Mouse (Mus musculus) limb, embryonic 14.5 days (tissue): ENCODE measurements at regions not wholly inside any gene's neighbourhood (a gene's known extent, or its start where the extent isn't known, plus 50 kb on each side); places are given as distances from the start of the nearest gene placed in this dataset.
A peak's percentile ranks its signal among the peaks of the same experiment; 100 is the strongest.

Experiments
- ATAC-seq: fragments of 200-750 bp; cut with Nextera tagmentation; 2 replicates; pipeline ENCODE4 v1.8.0; 2017; ENCODE audit warnings: low read depth, moderate number of reproducible peaks, moderate TSS enrichment; ENCODE audit not compliant: low FRiP score
- DNase-seq: peaks from one replicate; pipeline ENCODE4 v3.0.0-alpha.2; 2015; ENCODE audit warnings: low spot score
- H3K27ac ChIP-seq: fragments of 300-500 bp; sonication (generic); replicated peaks from 2 replicates; pipeline ENCODE4 v1.5.1; 2014; ENCODE audit warnings: low read depth, mild to moderate bottlenecking, low read length, moderate library complexity, mixed read lengths
- H3K27me3 ChIP-seq: fragments of 300-500 bp; sonication (generic); 2 replicates; pipeline ENCODE4 v1.6.1; 2014; ENCODE audit warnings: low read length, mixed read lengths; ENCODE audit not compliant: control insufficient read depth, insufficient read depth
- H3K36me3 ChIP-seq: fragments of 300-500 bp; sonication (generic); 2 replicates; pipeline ENCODE4 v1.6.1; 2014; ENCODE audit warnings: mild to moderate bottlenecking, low read length, moderate library complexity, mixed read lengths; ENCODE audit not compliant: control insufficient read depth, insufficient read depth
- H3K4me1 ChIP-seq: fragments of 300-500 bp; sonication (generic); 2 replicates; pipeline ENCODE4 v1.6.1; 2014; ENCODE audit warnings: antibody characterized with exemption, low read length, mixed read lengths; ENCODE audit not compliant: control insufficient read depth, insufficient read depth
- H3K4me2 ChIP-seq: fragments of 300-500 bp; sonication (generic); replicated peaks from 2 replicates; pipeline ENCODE4 v1.6.1; 2014; ENCODE audit warnings: low read depth, mild to moderate bottlenecking, low read length, moderate library complexity; ENCODE audit not compliant: severe bottlenecking
- H3K4me3 ChIP-seq: fragments of 300-500 bp; sonication (generic); replicated peaks from 2 replicates; pipeline ENCODE4 v1.5.1; 2014; ENCODE audit warnings: low read length
- H3K9ac ChIP-seq: fragments of 300-500 bp; sonication (generic); 2 replicates; pipeline ENCODE4 v1.6.1; 2014; ENCODE audit warnings: mild to moderate bottlenecking, low read depth, low read length, moderate library complexity; ENCODE audit not compliant: severe bottlenecking
- H3K9me3 ChIP-seq: fragments of 300-500 bp; sonication (generic); 2 replicates; pipeline ENCODE4 v1.6.1; 2016; ENCODE audit warnings: low read length; ENCODE audit not compliant: control insufficient read depth
- POLR2A ChIP-seq: fragments of 200-500 bp; IDR thresholded peaks from 2 replicates; pipeline ENCODE4 v1.8.0; 2012; ENCODE audit warnings: inconsistent platforms, mild to moderate bottlenecking, moderate library complexity, borderline replicate concordance; ENCODE audit not compliant: insufficient read depth, insufficient read length; ENCODE audit errors: extremely low read depth
- WGBS: fragments of 180-500 bp; shearing (Covaris S2); extraction: QIAGEN DNeasy Blood & Tissue Kit; methylation state at CpG from one replicate; pipeline ENCODE4 v1.1.7; 2014; 5-methylcytosine and 5-hydroxymethylcytosine counted together

DNA sequence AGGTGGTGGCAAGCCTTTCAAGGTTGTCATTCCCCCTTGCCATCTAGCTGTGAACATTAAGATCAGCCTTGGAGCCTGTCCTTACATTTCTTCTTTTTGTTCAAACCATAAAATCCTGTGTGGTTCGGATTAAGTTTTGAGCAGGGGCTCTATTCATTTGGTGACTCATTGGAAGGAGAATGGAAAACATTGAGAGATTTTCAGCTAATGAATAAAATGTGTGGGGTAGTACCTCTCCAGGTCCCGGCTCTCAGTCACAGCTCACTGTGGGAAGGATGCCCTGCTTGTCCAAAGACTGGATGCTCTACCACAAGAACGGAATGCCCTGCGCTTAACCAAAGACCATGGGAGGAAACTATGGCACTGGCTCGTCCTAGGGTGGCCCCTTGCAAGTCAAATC lies 56.3 kb upstream of the Cd44 start:
- no peak for ATAC-seq
- H3K4me3 ChIP-seq, result no peak overlapping the region

DNA sequence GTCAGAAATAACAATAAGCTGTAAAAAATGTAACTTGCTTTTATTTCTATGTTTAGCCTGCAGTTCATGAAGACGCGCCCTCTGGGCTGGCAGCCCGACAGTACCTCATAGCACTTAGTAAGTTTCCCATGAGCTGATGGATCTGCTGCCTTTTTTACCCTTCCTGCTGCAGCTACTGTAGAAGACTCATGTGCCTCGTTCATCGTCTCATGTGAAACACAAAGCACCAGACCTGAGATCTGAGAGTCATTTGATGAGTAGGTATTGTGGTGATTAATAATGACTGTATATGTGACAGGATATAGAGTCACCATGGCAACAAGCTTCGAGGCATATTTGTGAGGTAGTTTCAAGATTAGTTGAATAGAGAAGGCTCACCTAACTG lies 55.4 kb upstream of the Cd44 start:
- no peak overlapping the region for H3K4me3 ChIP-seq
- H3K9me3 ChIP-seq, result no peaks in the 10 kb centered on the region
- DNase-seq (no peak), ATAC-seq (peak; percentile 43; the same call in 1 of the 2 replicates)
- H3K27me3 ChIP-seq, result no peaks in the 10 kb centered on the region
- no peaks in the 10 kb centered on the region for H3K36me3 ChIP-seq
- H3K9ac ChIP-seq, result no peak overlapping the region
- no peak overlapping the region for H3K4me2 ChIP-seq
- no peak for TF ChIP-seq POLR2A
- H3K4me1 ChIP-seq, result peaks cover 10% of the 10 kb centered on the region; the same call in 1 of the 2 replicates
- no peak overlapping the region for H3K27ac ChIP-seq
- 65% methylated on average over 6 of the region's 6 CpGs for WGBS

More for the DNA sequence above, 56.3 kb upstream of the Cd44 start:
- TF ChIP-seq POLR2A, result no peak
- 75% methylated on average over 5 of the region's 5 CpGs for WGBS
- Histone ChIP-seq H3K36me3 (no peaks in the 10 kb centered on the region), H3K4me1 (peaks cover 10% of the 10 kb centered on the region; the same call in 1 of the 2 replicates), H3K27me3 (no peaks in the 10 kb centered on the region), H3K9ac (no peak overlapping the region), H3K27ac (no peak overlapping the region), H3K4me2 (no peak overlapping the region), H3K9me3 (no peaks in the 10 kb centered on the region)
- no peak for DNase-seq

DNA sequence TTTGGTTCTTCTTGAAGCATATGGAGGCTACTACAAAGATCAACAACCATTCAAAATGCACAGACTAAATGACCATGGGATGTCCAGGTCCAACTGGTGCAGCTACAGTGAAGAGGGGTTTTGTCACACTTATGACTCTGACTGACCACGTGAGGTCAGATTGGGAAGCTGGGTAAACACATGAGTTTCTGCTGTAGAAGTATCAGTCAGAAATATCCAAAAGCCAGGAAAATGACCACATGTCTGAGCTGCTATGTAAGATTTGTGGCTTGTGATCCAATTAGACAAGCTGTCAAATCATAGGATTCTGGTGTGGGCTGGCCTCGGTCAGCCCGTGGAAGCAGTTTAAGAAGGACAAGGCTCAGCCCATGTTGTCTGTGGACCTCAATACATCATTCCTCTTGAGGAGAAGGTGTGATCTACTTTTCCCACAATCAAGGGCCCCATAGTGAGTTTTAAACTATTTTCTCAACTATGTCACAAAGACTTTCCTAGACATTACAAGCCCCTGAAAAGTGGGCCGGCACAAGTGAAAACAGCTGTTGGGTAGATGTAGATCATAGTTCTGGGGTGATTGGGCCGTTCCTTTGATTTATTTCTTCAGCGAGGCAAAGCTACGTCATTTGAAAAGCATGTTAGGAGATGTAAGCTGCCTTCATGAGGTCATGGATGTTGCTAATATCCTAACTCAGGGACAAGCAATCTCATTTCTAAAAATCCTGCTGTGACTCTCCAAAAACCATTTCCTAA lies 54.8 kb upstream of the Cd44 start:
- H3K4me1 ChIP-seq, result peaks cover 10% of the 10 kb centered on the region; the same call in 1 of the 2 replicates
- TF ChIP-seq POLR2A, result no peak
- 48% methylated on average over 7 of the region's 7 CpGs for WGBS
- no peaks in the 10 kb centered on the region for H3K9me3 ChIP-seq
- H3K4me3 ChIP-seq, result no peak overlapping the region
- DNase-seq (peak; percentile 60), ATAC-seq (peak; percentile 79)
- no peak overlapping the region for H3K27ac ChIP-seq
- no peaks in the 10 kb centered on the region for H3K36me3 ChIP-seq
- no peaks in the 10 kb centered on the region for H3K27me3 ChIP-seq
- H3K9ac ChIP-seq, result no peak overlapping the region
- H3K4me2 ChIP-seq, result no peak overlapping the region

DNA sequence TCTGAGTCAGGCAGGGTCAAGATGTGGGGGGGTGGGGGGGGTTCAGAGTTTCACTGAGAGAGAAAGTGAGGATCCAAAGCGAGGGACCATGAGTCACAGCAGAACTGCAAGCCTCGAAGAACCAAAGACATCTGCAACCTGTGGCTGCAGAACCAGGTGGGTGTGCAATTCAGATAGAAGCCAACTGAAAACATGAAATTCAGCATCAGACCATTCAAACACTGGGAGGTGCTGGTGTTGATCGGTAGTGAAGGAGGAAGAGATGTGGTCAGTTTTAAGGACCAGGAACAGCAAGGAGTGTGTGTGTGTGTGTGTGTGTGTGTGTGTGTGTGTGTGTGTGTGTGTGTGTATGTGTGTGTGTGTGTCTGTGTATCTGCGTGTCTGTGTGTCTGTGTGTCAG lies 53.8 kb upstream of the Cd44 start:
- 88% methylated on average over 4 of the region's 4 CpGs for WGBS
- no peak for ATAC-seq

More for the DNA sequence above, 53.8 kb upstream of the Cd44 start:
- Histone ChIP-seq H3K4me3 (no peak overlapping the region), H3K9me3 (no peaks in the 10 kb centered on the region), H3K4me1 (peaks cover 10% of the 10 kb centered on the region; the same call in 1 of the 2 replicates), H3K27ac (no peak overlapping the region), H3K4me2 (no peak overlapping the region), H3K27me3 (no peaks in the 10 kb centered on the region), H3K36me3 (no peaks in the 10 kb centered on the region), H3K9ac (no peak overlapping the region)
- no peak for DNase-seq
- TF ChIP-seq POLR2A, result no peak
